Mouse (Mus musculus) MEL (cell line): ENCODE data around the gene Uap1.
"Not testable (repeated sequence)": the region's sequence is repeated elsewhere in the genome, so short reads cannot be mapped to it uniquely, and the experiment has no call there.

Source experiments
- CTCF ChIP-seq, 3 experiments: IDR thresholded peaks in 2 of 3; conservative IDR thresholded peaks in 1 of 3; 2 replicates each; pipeline ENCODE4 v1.5.1; 2011 to 2012; ENCODE audit warnings: low read length in 3 of 3, low read depth in 2 of 3, mild to moderate bottlenecking in 2 of 3, improper control_type of control experiment in 1 of 3, inconsistent platforms in 1 of 3, mixed read lengths in 1 of 3, moderate library complexity in 1 of 3; ENCODE audit not compliant: control insufficient read depth in 1 of 3, insufficient read depth in 1 of 3, poor library complexity in 1 of 3, severe bottlenecking in 1 of 3
- EP300 ChIP-seq, 2 experiments: IDR thresholded peaks; 2 replicates each; pipeline ENCODE4 v1.6.1; 2011; ENCODE audit warnings: improper control_type of control experiment in 2 of 2, low read length in 2 of 2, low read depth in 1 of 2, mild to moderate bottlenecking in 1 of 2
- GABPA ChIP-seq: IDR thresholded peaks from 2 replicates; pipeline ENCODE4 v1.6.1; 2012; ENCODE audit warnings: low read depth, mild to moderate bottlenecking, inconsistent platforms, low read length, improper control_type of control experiment, moderate library complexity
- MAFK ChIP-seq: IDR thresholded peaks from 2 replicates; pipeline ENCODE4 v1.6.1; 2011; ENCODE audit warnings: low read depth, mild to moderate bottlenecking, low read length, improper control_type of control experiment, borderline replicate concordance
- POLR2A ChIP-seq, 2 experiments: IDR thresholded peaks; 2 replicates each; pipeline ENCODE4 v1.6.1; 2011 to 2012; ENCODE audit warnings: low read length in 2 of 2, mild to moderate bottlenecking in 2 of 2, control low read depth in 1 of 2, improper control_type of control experiment in 1 of 2, low read depth in 1 of 2, moderate library complexity in 1 of 2; ENCODE audit not compliant: control insufficient read depth in 1 of 2, insufficient read depth in 1 of 2, poor library complexity in 1 of 2
- POLR2AphosphoS2 ChIP-seq: IDR thresholded peaks from 2 replicates; pipeline ENCODE4 v1.6.1; 2011; ENCODE audit warnings: low read length, improper control_type of control experiment
- RAD21 ChIP-seq: IDR thresholded peaks from 2 replicates; pipeline ENCODE4 v1.6.1; 2011; ENCODE audit warnings: mild to moderate bottlenecking, low read depth, low read length, improper control_type of control experiment
- TBP ChIP-seq: IDR thresholded peaks from 2 replicates; pipeline ENCODE4 v1.8.0; 2011; ENCODE audit warnings: low read depth, low read length, improper control_type of control experiment
- USF1 ChIP-seq: IDR thresholded peaks from 2 replicates; pipeline ENCODE4 v1.6.1; 2014; ENCODE audit warnings: low read depth, mild to moderate bottlenecking, inconsistent platforms, low read length, improper control_type of control experiment, moderate library complexity
- ZC3H11A ChIP-seq: IDR thresholded peaks from 2 replicates; pipeline ENCODE4 v1.6.1; 2012; ENCODE audit warnings: low read depth, mild to moderate bottlenecking, inconsistent platforms, low read length, improper control_type of control experiment
- ZMIZ1 ChIP-seq: IDR thresholded peaks from 2 replicates; pipeline ENCODE4 v1.6.1; 2012; ENCODE audit warnings: low read depth, mild to moderate bottlenecking, inconsistent platforms, low read length, improper control_type of control experiment, moderate library complexity
- ZNF384 ChIP-seq: IDR thresholded peaks from 2 replicates; pipeline ENCODE4 v1.6.1; 2012; ENCODE audit warnings: low read depth, mild to moderate bottlenecking, inconsistent platforms, low read length, improper control_type of control experiment

DNA sequence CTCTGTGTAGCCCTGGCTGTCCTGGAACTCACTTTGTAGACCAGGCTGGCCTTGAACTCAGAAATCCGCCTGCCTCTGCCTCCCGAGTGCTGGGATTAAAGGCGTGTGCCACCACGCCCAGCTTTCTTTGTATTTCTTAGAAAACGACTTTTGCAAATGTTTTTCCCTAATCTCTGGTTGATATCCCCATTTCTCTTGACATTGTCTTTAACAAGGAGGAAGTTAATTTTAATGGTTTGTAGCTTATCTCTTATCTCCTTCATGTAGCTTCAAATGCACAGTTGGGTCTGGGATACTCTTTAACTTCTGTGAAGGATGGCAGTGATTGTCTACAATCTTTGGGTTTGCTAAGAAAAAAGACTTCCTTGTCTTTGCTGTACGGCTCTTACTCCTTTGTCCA, 71.9 kb downstream of the Uap1 start:
- not testable (repeated sequence) for TF ChIP-seq CTCF (IDR thresholded peaks at IDR 0.05 in 2 of 3, conservative IDR thresholded peaks at IDR 0.05 in 1 of 3; ENCODE audit: control insufficient read depth in 1 of 3, insufficient read depth in 1 of 3, low read depth in 2 of 3, low read length in 3 of 3, poor library complexity in 1 of 3, severe bottlenecking in 1 of 3); ZMIZ1; EP300 (IDR thresholded peaks at IDR 0.05; ENCODE audit: low read depth in 1 of 2, low read length in 2 of 2); ZC3H11A; RAD21; TBP; POLR2A (IDR thresholded peaks at IDR 0.05; ENCODE audit: control insufficient read depth in 1 of 2, insufficient read depth in 1 of 2, low read depth in 1 of 2, low read length in 2 of 2, poor library complexity in 1 of 2); GABPA; POLR2AphosphoS2; MAFK; ZNF384; USF1
